Comparison of ENCODE assay signal across 18 mouse cellular contexts in the genomic region with DNA sequence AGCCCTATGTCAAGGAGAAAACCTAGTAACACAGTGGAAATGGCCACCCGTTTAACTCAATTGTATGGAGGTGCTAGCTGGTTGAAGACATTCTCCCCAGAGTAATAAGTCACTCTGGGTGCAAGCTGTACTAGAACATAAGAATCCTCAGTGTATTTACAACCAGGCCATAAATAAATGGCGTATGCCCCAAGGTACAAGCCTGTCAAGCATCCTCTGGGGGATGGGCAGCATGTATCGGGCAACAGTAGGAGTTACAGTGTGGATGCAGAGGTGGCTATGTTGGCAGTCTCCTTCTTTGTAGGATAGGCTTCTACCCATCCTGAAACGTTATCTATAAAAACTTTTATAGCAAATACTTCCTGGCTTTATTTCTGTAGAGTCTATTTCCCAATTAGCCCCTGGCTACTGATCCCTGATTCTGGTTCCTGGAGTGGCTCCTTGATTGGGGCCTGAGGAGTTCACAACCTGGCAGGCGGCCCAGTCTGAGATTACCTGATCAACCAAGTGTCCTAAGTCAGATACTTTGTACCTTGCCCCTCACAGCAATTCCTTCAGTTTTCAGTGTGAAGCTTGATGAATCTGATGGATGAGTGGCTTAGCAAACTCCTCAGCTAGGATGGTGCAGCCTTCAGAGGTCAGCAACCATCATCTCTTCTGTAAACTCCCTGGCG. TPM values are rescaled to one million over a fixed set of nuclear protein-coding genes. Genes with fewer than 3 reads are reported as not detected.
"Had no signal": no experiment of that assay in that cellular context is flagged by ENCODE, and none has a peak within 500 bp of the region (broad histone marks: within the 10 kb centered on the region; RNA-seq: fewer than 3 reads in every experiment).

No protein-coding gene starts in this region.

- H3K4me3 ChIP-seq: limb, embryonic 15.5 days; liver, embryonic 12.5 days; lung, embryonic 15.5 days; megakaryocyte, embryonic 14.5 days; midbrain, embryonic 12.5 days; neural tube, embryonic 13.5 days had no signal

- H3K27ac ChIP-seq: limb, embryonic 15.5 days; liver, embryonic 12.5 days; lung, embryonic 15.5 days; macrophage; midbrain, embryonic 12.5 days; neural tube, embryonic 13.5 days; stomach, postnatal 0 days had no signal

- H3K36me3 ChIP-seq: limb, embryonic 15.5 days; liver, embryonic 12.5 days; lung, embryonic 15.5 days; midbrain, embryonic 12.5 days; neural tube, embryonic 13.5 days had no signal

- H3K27me3 ChIP-seq: limb, embryonic 15.5 days; liver, embryonic 12.5 days; lung, embryonic 15.5 days; midbrain, embryonic 12.5 days; neural tube, embryonic 13.5 days had no signal

- H3K4me1 ChIP-seq: limb, embryonic 15.5 days; liver, embryonic 12.5 days; lung, embryonic 15.5 days; midbrain, embryonic 12.5 days had no signal

- H3K4me2 ChIP-seq: limb, embryonic 15.5 days; liver, embryonic 12.5 days; lung, embryonic 15.5 days; midbrain, embryonic 12.5 days; neural tube, embryonic 13.5 days had no signal

- H3K9me3 ChIP-seq: limb, embryonic 15.5 days; liver, embryonic 12.5 days; lung, embryonic 15.5 days; megakaryocyte, embryonic 14.5 days; midbrain, embryonic 12.5 days; neural tube, embryonic 13.5 days had no signal

- ATAC-seq: hindbrain, embryonic 16.5 days; liver, embryonic 12.5 days; midbrain, embryonic 16.5 days had no signal

- H3K9ac ChIP-seq: limb, embryonic 15.5 days; liver, embryonic 12.5 days; lung, embryonic 15.5 days; midbrain, embryonic 12.5 days; neural tube, embryonic 13.5 days had no signal

- DNase-seq: layer of hippocampus, adult 9-11 months; layer of hippocampus, postnatal 36 days; lung, postnatal 14 days; right cerebral cortex, adult 18-20 months; right cerebral cortex, postnatal 25 days had no signal

RNA-seq across cellular contexts. Expression of gene Tex12, which starts 24.2 kb away (rescaled TPM):
- polyA plus RNA-seq: intestine, embryonic 14.5 days; limb, embryonic 11.5 days; limb, embryonic 15.5 days; liver, embryonic 12.5 days; liver, embryonic 16.5 days; lung, embryonic 15.5 days; macrophage; neural tube, embryonic 13.5 days; stomach, postnatal 0 days had no signal
